Mouse (Mus musculus) ES-E14 (cell line): ENCODE measurements around the gene Cox10.

Source experiments
- HCFC1 ChIP-seq: IDR thresholded peaks from 2 replicates; pipeline ENCODE4 v1.6.1; 2012; ENCODE audit warnings: low read length, inconsistent platforms, borderline replicate concordance; ENCODE audit not compliant: insufficient read depth
- MAFK ChIP-seq: IDR thresholded peaks from 2 replicates; pipeline ENCODE4 v1.6.1; 2014; ENCODE audit warnings: mild to moderate bottlenecking, low read depth, low read length, inconsistent platforms; ENCODE audit not compliant: insufficient read depth
- ZC3H11A ChIP-seq: IDR thresholded peaks from 2 replicates; pipeline ENCODE4 v1.6.1; 2012; ENCODE audit warnings: low read depth, mild to moderate bottlenecking, inconsistent platforms, low read length, borderline replicate concordance
- ZNF384 ChIP-seq: IDR thresholded peaks from 2 replicates; pipeline ENCODE4 v1.6.1; 2012; ENCODE audit warnings: low read depth, low read length, inconsistent platforms

GRCm38 (mm10) chr11:63913936-63914335 lies 165.3 kb downstream of the Cox10 start:
- TF ChIP-seq HCFC1: no peak
- TF ChIP-seq MAFK: no peak
- no peak for TF ChIP-seq ZC3H11A
- no peak for TF ChIP-seq ZNF384
